Mouse (Mus musculus) intestine, embryonic 14.5 days (tissue): ENCODE measurements at regions not wholly inside any gene's neighbourhood (a gene's known extent, or its start where the extent isn't known, plus 50 kb on each side); places are given as distances from the start of the nearest gene placed in this dataset.

Experiments
- ATAC-seq: fragments of 200-750 bp; cut with Nextera tagmentation; replicated peaks from 2 replicates; pipeline ENCODE4 v1.8.0; 2017; ENCODE audit warnings: low read depth, moderate number of reproducible peaks, moderate TSS enrichment, moderate library complexity; ENCODE audit not compliant: low FRiP score, low TSS enrichment
- DNase-seq: peaks from one replicate; pipeline ENCODE4 v3.0.0-alpha.2; 2018; ENCODE audit warnings: low spot score
- H3K27ac ChIP-seq: fragments of 300-500 bp; sonication (generic); 2 replicates; pipeline ENCODE4 v1.5.1; 2014; ENCODE audit warnings: low read depth, mild to moderate bottlenecking, control low read depth
- H3K27me3 ChIP-seq: fragments of 300-500 bp; sonication (generic); replicated peaks from 2 replicates; pipeline ENCODE4 v1.6.1; 2014; ENCODE audit warnings: low read length, control low read depth; ENCODE audit not compliant: control insufficient read depth, insufficient read depth
- H3K36me3 ChIP-seq: fragments of 300-500 bp; sonication (generic); 2 replicates; pipeline ENCODE4 v1.6.1; 2014; ENCODE audit warnings: low read length, control low read depth; ENCODE audit not compliant: control insufficient read depth, insufficient read depth
- H3K4me1 ChIP-seq: fragments of 300-500 bp; sonication (generic); replicated peaks from 2 replicates; pipeline ENCODE4 v1.6.1; 2014; ENCODE audit warnings: low read length, control low read depth, mixed read lengths; ENCODE audit not compliant: control insufficient read depth, insufficient read depth
- H3K4me2 ChIP-seq: fragments of 300-500 bp; sonication (generic); 2 replicates; pipeline ENCODE4 v1.6.1; 2014; ENCODE audit warnings: low read length
- H3K4me3 ChIP-seq: fragments of 300-500 bp; sonication (generic); 2 replicates; pipeline ENCODE4 v1.5.1; 2014; ENCODE audit warnings: low read depth, low read length, control low read depth, mixed read lengths
- H3K9ac ChIP-seq: fragments of 300-500 bp; sonication (generic); 2 replicates; pipeline ENCODE4 v1.6.1; 2014; ENCODE audit warnings: mild to moderate bottlenecking, low read length
- H3K9me3 ChIP-seq: fragments of 300-500 bp; sonication (generic); 2 replicates; pipeline ENCODE4 v1.6.1; 2016; ENCODE audit warnings: low read length, control low read depth; ENCODE audit not compliant: control insufficient read depth
- WGBS: fragments of 180-500 bp; shearing (Covaris S2); extraction: QIAGEN DNeasy Blood & Tissue Kit; methylation state at CpG from one replicate; pipeline ENCODE4 v1.1.7; 2014; 5-methylcytosine and 5-hydroxymethylcytosine counted together

GRCm38 (mm10) chr4:148723208-148723607 is 80.1 kb downstream of the Gm572 start:
- 81% methylated on average over 9 of the region's 9 CpGs for WGBS
- no peaks in the 10 kb centered on the region for H3K9me3 ChIP-seq
- no peak overlapping the region for H3K27ac ChIP-seq
- ATAC-seq (no peak), DNase-seq (no peak)
- H3K4me3 ChIP-seq: no peak overlapping the region
- H3K9ac ChIP-seq: no peak overlapping the region
- no peaks in the 10 kb centered on the region for H3K36me3 ChIP-seq
- 0 out of 2 replicates have a peak, but pooled peaks cover 3% of the 10 kb centered on the region for H3K27me3 ChIP-seq
- H3K4me2 ChIP-seq: no peak overlapping the region
- 0 out of 2 replicates have a peak, but pooled peaks cover 9% of the 10 kb centered on the region for H3K4me1 ChIP-seq

- 0 out of 2 replicates have a peak, but pooled peaks cover 9% of the 10 kb centered on the region for H3K4me1 ChIP-seq
- peak overlapping the region; percentile 39; the same call in 1 of the 2 replicates for H3K9ac ChIP-seq
- ATAC-seq (peak; percentile 71), DNase-seq (no peak)
- H3K36me3 ChIP-seq: no peaks in the 10 kb centered on the region
- H3K4me2 ChIP-seq: peak overlapping the region; percentile 72
- WGBS: 4% methylated on average over 39 of the region's 39 CpGs
- 0 out of 2 replicates have a peak, but pooled peaks cover 3% of the 10 kb centered on the region for H3K27me3 ChIP-seq
- H3K4me3 ChIP-seq: peak overlapping the region; percentile 30
- no peak overlapping the region for H3K27ac ChIP-seq
- H3K9me3 ChIP-seq: no peaks in the 10 kb centered on the region
These were observed 80.1 kb upstream of the Casz1 start for GRCm38 (mm10) chr4:148723934-148724719.

GRCm38 (mm10) chr4:148728800-148729199 is 75.4 kb upstream of the Casz1 start:
- DNase-seq: no peak
- Histone ChIP-seq H3K9ac (no peak overlapping the region), H3K27me3 (no peaks in the 10 kb centered on the region), H3K4me3 (no peak overlapping the region), H3K4me1 (0 out of 2 replicates have a peak, but pooled peaks cover 9% of the 10 kb centered on the region), H3K9me3 (no peaks in the 10 kb centered on the region), H3K36me3 (no peaks in the 10 kb centered on the region), H3K4me2 (no peak overlapping the region), H3K27ac (no peak overlapping the region)
- WGBS: 87% methylated on average over 5 of the region's 5 CpGs
- ATAC-seq: no peak

GRCm38 (mm10) chr4:148731586-148731985 is 72.6 kb upstream of the Casz1 start:
- 66% methylated on average over 3 of the region's 3 CpGs for WGBS
- Histone ChIP-seq H3K27ac (no peak overlapping the region), H3K9me3 (no peaks in the 10 kb centered on the region), H3K4me1 (peaks cover 4% of the 10 kb centered on the region; the same call in 1 of the 2 replicates), H3K27me3 (no peaks in the 10 kb centered on the region; the same call in 1 of the 2 replicates), H3K4me2 (no peak overlapping the region), H3K36me3 (no peaks in the 10 kb centered on the region), H3K9ac (no peak overlapping the region), H3K4me3 (no peak overlapping the region)
- DNase-seq (no peak), ATAC-seq (no peak)

GRCm38 (mm10) chr4:148734061-148734460 is 70.2 kb upstream of the Casz1 start:
- Histone ChIP-seq H3K36me3 (no peaks in the 10 kb centered on the region), H3K4me1 (peaks cover 4% of the 10 kb centered on the region; the same call in 1 of the 2 replicates), H3K4me2 (no peak overlapping the region), H3K27ac (no peak overlapping the region), H3K27me3 (peaks cover 2% of the 10 kb centered on the region; the same call in 1 of the 2 replicates), H3K4me3 (no peak overlapping the region), H3K9me3 (no peaks in the 10 kb centered on the region), H3K9ac (no peak overlapping the region)
- 81% methylated on average over 9 of the region's 9 CpGs for WGBS
- no peak for DNase-seq
- ATAC-seq: no peak

- H3K4me3 ChIP-seq: no peak overlapping the region
- no peak overlapping the region for H3K9ac ChIP-seq
- ATAC-seq (no peak), DNase-seq (no peak)
- no peak overlapping the region for H3K27ac ChIP-seq
- WGBS: 52% methylated on average over 12 of the region's 12 CpGs
- no peaks in the 10 kb centered on the region for H3K36me3 ChIP-seq
- H3K27me3 ChIP-seq: peaks cover 2% of the 10 kb centered on the region; the same call in 1 of the 2 replicates
- peaks cover 4% of the 10 kb centered on the region; the same call in 1 of the 2 replicates for H3K4me1 ChIP-seq
- no peak overlapping the region for H3K4me2 ChIP-seq
- no peaks in the 10 kb centered on the region for H3K9me3 ChIP-seq
These were observed 69.7 kb upstream of the Casz1 start for GRCm38 (mm10) chr4:148734547-148734946.

GRCm38 (mm10) chr4:148738601-148739530 is 65.4 kb upstream of the Casz1 start:
- Histone ChIP-seq H3K4me3 (no peak overlapping the region), H3K27me3 (peaks cover 8% of the 10 kb centered on the region; the same call in 1 of the 2 replicates), H3K9me3 (no peaks in the 10 kb centered on the region; the same call in 1 of the 2 replicates), H3K4me1 (peaks cover 11% of the 10 kb centered on the region), H3K4me2 (no peak overlapping the region), H3K27ac (no peak overlapping the region), H3K9ac (no peak overlapping the region), H3K36me3 (no peaks in the 10 kb centered on the region)
- DNase-seq (no peak), ATAC-seq (no peak)
- WGBS: 42% methylated on average over 13 of the region's 13 CpGs
